ENCODE assay signal across 8 mouse cellular contexts in genomic region chr8:108369081-108369480, GRCm38 (mm10).
A peak's percentile ranks its signal among the peaks of the same experiment; 100 is the strongest.
DNase-seq lines count a peak whose midpoint lies in the region; ATAC-seq lines count a peak whose summit lies in the region.
"Had no signal": no experiment of that assay in that cellular context is flagged by ENCODE, and none has a peak within 500 bp of the region (broad histone marks: within the 10 kb centered on the region; RNA-seq: fewer than 3 reads in every experiment).

No protein-coding gene starts in this region.

- H3K9ac ChIP-seq in lung, embryonic 16.5 days (ENCODE audit: low read length) = no peak overlapping the region

- no peak overlapping the region for H3K4me3 ChIP-seq in lung, embryonic 16.5 days (ENCODE audit: low read length)

- peak; percentile 65; the same call in 1 of the 2 replicates for ATAC-seq in lung, embryonic 16.5 days (ENCODE audit: low read depth)
- ATAC-seq: hindbrain, embryonic 16.5 days had no signal

- peaks cover 4% of the 10 kb centered on the region; the same call in 1 of the 2 replicates for H3K4me1 ChIP-seq in lung, embryonic 16.5 days (replicated peaks; ENCODE audit: control insufficient read depth, insufficient read depth, low read length)

- no peaks in the 10 kb centered on the region for H3K9me3 ChIP-seq in lung, embryonic 16.5 days (ENCODE audit: control insufficient read depth, low read length)

- peak; percentile 38 to 64 for DNase-seq in kidney, adult 8-10 months
- no peak for DNase-seq in kidney, postnatal 10 days
- DNase-seq in MN1 (ENCODE audit: low spot score) = peak; percentile 47
- peak; percentile 59 for DNase-seq in adrenal gland, postnatal 10 days
- DNase-seq in embryo, embryonic 10 days (ENCODE audit: low spot score) = no peak
- DNase-seq in thymus, postnatal 10 days (ENCODE audit: low spot score in 2 of 2) = no peak

- no peaks in the 10 kb centered on the region for H3K36me3 ChIP-seq in lung, embryonic 16.5 days (ENCODE audit: control insufficient read depth, insufficient read depth, low read length)

- no peak overlapping the region for H3K4me2 ChIP-seq in lung, embryonic 16.5 days (ENCODE audit: low read depth, low read length)

- H3K27ac ChIP-seq in lung, embryonic 16.5 days (ENCODE audit: low read length) = no peak overlapping the region

- no peaks in the 10 kb centered on the region for H3K27me3 ChIP-seq in lung, embryonic 16.5 days (ENCODE audit: control insufficient read depth, insufficient read depth, low read depth, low read length)

- 15% methylated on average over 6 of the region's 6 CpGs for WGBS in lung, embryonic 16.5 days

Comparison
In these comparisons a context has a peak if more than half of its experiments do, and no peak if none do; other contexts are left out.
1. DNase-seq: peak in kidney, adult 8-10 months (2 of 2), MN1 (single experiment) and adrenal gland, postnatal 10 days (single experiment); none in kidney, postnatal 10 days (single experiment), embryo, embryonic 10 days (single experiment) and thymus, postnatal 10 days (0 of 2).